Mouse (Mus musculus) lung, postnatal 0 days (tissue): ENCODE results near the gene Gm5244.

Experiments
- CTCF ChIP-seq: IDR thresholded peaks from 2 replicates; pipeline ENCODE4 v1.5.1; 2016; ENCODE audit warnings: antibody characterized with exemption, mild to moderate bottlenecking
- EP300 ChIP-seq: IDR thresholded peaks from 2 replicates; pipeline ENCODE4 v1.6.1; 2016; ENCODE audit warnings: antibody characterized with exemption, mild to moderate bottlenecking, control low read depth

- no peak for TF ChIP-seq CTCF
- TF ChIP-seq EP300, result no peak
These were observed 33.7 kb upstream of the Gm5244 start for GRCm38 (mm10) chr19:12812644-12813364.
